ENCODE assay signal across 15 mouse cellular contexts in genomic region chrX:159954430-159954779, GRCm38 (mm10). TPM values are rescaled to one million over a fixed set of nuclear protein-coding genes. Genes with fewer than 3 reads are reported as not detected.
A peak's percentile ranks its signal among the peaks of the same experiment; 100 is the strongest.
DNase-seq lines count a peak whose midpoint lies in the region; ATAC-seq and TF ChIP-seq lines count a peak whose summit lies in the region.
"Had no signal": no experiment of that assay in that cellular context is flagged by ENCODE, and none has a peak within 500 bp of the region (broad histone marks: within the 10 kb centered on the region; RNA-seq: fewer than 3 reads in every experiment).

No protein-coding gene starts in this region.

- TF ChIP-seq CTCF in hindbrain, postnatal 0 days (IDR thresholded peaks at IDR 0.05; ENCODE audit: low read depth): no peak
- no peak for TF ChIP-seq CTCF in embryonic fibroblast, embryonic 13.5 days (IDR thresholded peaks at IDR 0.05; ENCODE audit: borderline replicate concordance, insufficient read depth, low read length)

- H3K4me1 ChIP-seq in forebrain, embryonic 14.5 days (ENCODE audit: control insufficient read depth, insufficient read depth, low read length): no peaks in the 10 kb centered on the region
- no peaks in the 10 kb centered on the region for H3K4me1 ChIP-seq in forebrain, embryonic 12.5 days
- no peaks in the 10 kb centered on the region for H3K4me1 ChIP-seq in hindbrain, postnatal 0 days (ENCODE audit: insufficient read depth, low read length)
- H3K4me1 ChIP-seq in hindbrain, embryonic 12.5 days: no peaks in the 10 kb centered on the region
- peaks cover 7% of the 10 kb centered on the region; the same call in 1 of the 2 replicates for H3K4me1 ChIP-seq in embryonic fibroblast, embryonic 13.5 days (ENCODE audit: control insufficient read depth, insufficient read depth, low read length)
- H3K4me1 ChIP-seq: liver, embryonic 13.5 days; megakaryocyte, embryonic 14.5 days had no signal

- H3K9me3 ChIP-seq in forebrain, embryonic 14.5 days (replicated peaks; ENCODE audit: control insufficient read depth, low read length): no peaks in the 10 kb centered on the region
- no peaks in the 10 kb centered on the region for H3K9me3 ChIP-seq in forebrain, embryonic 12.5 days
- H3K9me3 ChIP-seq in hindbrain, postnatal 0 days (ENCODE audit: low read length): no peaks in the 10 kb centered on the region
- no peaks in the 10 kb centered on the region for H3K9me3 ChIP-seq in hindbrain, embryonic 12.5 days (replicated peaks)
- H3K9me3 ChIP-seq: liver, embryonic 13.5 days; megakaryocyte, embryonic 14.5 days had no signal

- H3K9ac ChIP-seq in forebrain, embryonic 14.5 days (ENCODE audit: low read length): no peak overlapping the region
- no peak overlapping the region for H3K9ac ChIP-seq in forebrain, embryonic 12.5 days
- no peak overlapping the region for H3K9ac ChIP-seq in hindbrain, postnatal 0 days (replicated peaks; ENCODE audit: low read length)
- H3K9ac ChIP-seq in hindbrain, embryonic 12.5 days: no peak overlapping the region
- H3K9ac ChIP-seq: liver, embryonic 13.5 days had no signal

- 72% methylated on average over 4 of the region's 4 CpGs for WGBS in forebrain, embryonic 14.5 days
- WGBS in forebrain, embryonic 12.5 days: 71% methylated on average over 4 of the region's 4 CpGs
- 60% methylated on average over 4 of the region's 4 CpGs for WGBS in hindbrain, postnatal 0 days
- WGBS in hindbrain, embryonic 12.5 days: 68% methylated on average over 4 of the region's 4 CpGs

- no peaks in the 10 kb centered on the region for H3K36me3 ChIP-seq in forebrain, embryonic 14.5 days (ENCODE audit: control insufficient read depth, insufficient read depth, low read length)
- H3K36me3 ChIP-seq in forebrain, embryonic 12.5 days (replicated peaks): no peaks in the 10 kb centered on the region
- no peaks in the 10 kb centered on the region for H3K36me3 ChIP-seq in hindbrain, postnatal 0 days (ENCODE audit: insufficient read depth, low read length)
- no peaks in the 10 kb centered on the region for H3K36me3 ChIP-seq in hindbrain, embryonic 12.5 days
- H3K36me3 ChIP-seq: liver, embryonic 13.5 days had no signal

- DNase-seq in forebrain, embryonic 14.5 days (ENCODE audit: low spot score): peak; percentile 16
- DNase-seq in hindbrain, postnatal 0 days (ENCODE audit: low spot score): peak; percentile 74
- peak; percentile 59 to 66 for DNase-seq in cerebellum, adult 18-20 months
- no peak for DNase-seq in adrenal gland, adult 2 months
- no peak for DNase-seq in ovary, postnatal 14 days (ENCODE audit: low spot score)
- DNase-seq: heart, adult 18-20 months; heart, postnatal 10 days; layer of hippocampus, postnatal 36 days; liver, embryonic 13.5 days; spleen, adult 18-20 months had no signal

- no peak overlapping the region for H3K27ac ChIP-seq in forebrain, embryonic 14.5 days (ENCODE audit: low read depth, low read length)
- H3K27ac ChIP-seq in forebrain, embryonic 12.5 days: no peak overlapping the region
- H3K27ac ChIP-seq in hindbrain, postnatal 0 days: no peak overlapping the region
- H3K27ac ChIP-seq in hindbrain, embryonic 12.5 days: no peak overlapping the region
- peak overlapping the region; percentile 51 for H3K27ac ChIP-seq in embryonic fibroblast, embryonic 13.5 days (ENCODE audit: insufficient read depth, low read length)
- H3K27ac ChIP-seq: liver, embryonic 13.5 days had no signal

- no peak for ATAC-seq in forebrain, embryonic 14.5 days
- ATAC-seq in forebrain, embryonic 12.5 days (ENCODE audit: low FRiP score): no peak
- peak; percentile 89 for ATAC-seq in hindbrain, postnatal 0 days
- no peak for ATAC-seq in hindbrain, embryonic 12.5 days (ENCODE audit: low FRiP score)
- ATAC-seq: Patski had no signal

- TF ChIP-seq POLR2A in embryonic fibroblast, embryonic 13.5 days (IDR thresholded peaks at IDR 0.05; ENCODE audit: low read depth, low read length): no peak

- H3K27me3 ChIP-seq in forebrain, embryonic 14.5 days (replicated peaks; ENCODE audit: control insufficient read depth, insufficient read depth, low read length): 0 out of 2 replicates have a peak, but pooled peaks cover 3% of the 10 kb centered on the region
- H3K27me3 ChIP-seq in forebrain, embryonic 12.5 days: peaks cover 59% of the 10 kb centered on the region
- H3K27me3 ChIP-seq in hindbrain, postnatal 0 days (ENCODE audit: insufficient read depth, low read length): no peaks in the 10 kb centered on the region
- peaks cover 39% of the 10 kb centered on the region for H3K27me3 ChIP-seq in hindbrain, embryonic 12.5 days
- H3K27me3 ChIP-seq: liver, embryonic 13.5 days had no signal

- H3K4me3 ChIP-seq in forebrain, embryonic 14.5 days (ENCODE audit: low read depth, low read length): no peak overlapping the region
- H3K4me3 ChIP-seq in forebrain, embryonic 12.5 days (replicated peaks): no peak overlapping the region
- no peak overlapping the region for H3K4me3 ChIP-seq in hindbrain, postnatal 0 days (ENCODE audit: low read length)
- H3K4me3 ChIP-seq in hindbrain, embryonic 12.5 days: no peak overlapping the region
- no peak overlapping the region for H3K4me3 ChIP-seq in embryonic fibroblast, embryonic 13.5 days (ENCODE audit: insufficient read depth, low read length)
- H3K4me3 ChIP-seq: liver, embryonic 13.5 days; megakaryocyte, embryonic 14.5 days had no signal

- H3K4me2 ChIP-seq in forebrain, embryonic 14.5 days (ENCODE audit: low read length): no peak overlapping the region
- H3K4me2 ChIP-seq in forebrain, embryonic 12.5 days: no peak overlapping the region
- no peak overlapping the region for H3K4me2 ChIP-seq in hindbrain, postnatal 0 days (ENCODE audit: low read depth, low read length)
- no peak overlapping the region for H3K4me2 ChIP-seq in hindbrain, embryonic 12.5 days (replicated peaks)
- H3K4me2 ChIP-seq: liver, embryonic 13.5 days had no signal

RNA-seq across cellular contexts. Expression of gene Map3k15, which starts 33.8 kb away (rescaled TPM):
- polyA plus RNA-seq in forebrain, embryonic 14.5 days (2014; fragmentation: Nextera tagmentation; extraction: Ambion mirVana): 0.13 and 0.25 TPM in 2 replicates
- polyA plus RNA-seq in forebrain, embryonic 12.5 days (2016; fragmentation: Nextera tagmentation; extraction: Ambion mirVana): 0.17 and 0.38 TPM in 2 replicates
- total RNA-seq in hindbrain, postnatal 0 days (2014; rRNA removed): 0.75 and 1.6 TPM in 2 replicates
- polyA plus RNA-seq in hindbrain, postnatal 0 days (2015; fragmentation: Nextera tagmentation; extraction: Ambion mirVana): 0.25 and 0.26 TPM in 2 replicates
- 0.25 and 0.48 TPM in 2 replicates for polyA plus RNA-seq in hindbrain, embryonic 12.5 days (2016; fragmentation: Nextera tagmentation; extraction: Ambion mirVana)
- 1.3 and 1.7 TPM in 2 replicates for polyA plus RNA-seq in embryonic fibroblast, embryonic 13.5 days (2011; ENCODE audit: insufficient read length, low read depth, missing spikeins)
- total RNA-seq in adrenal gland, adult 2 months (2021): under 1 TPM; 0.69 to 0.81 TPM
- 0.21 and 0.31 TPM in 2 replicates for polyA plus RNA-seq in adrenal gland, adult 2 months (2012; rRNA removed)

Comparison
In these comparisons a context has a peak if more than half of its experiments do, and no peak if none do; other contexts are left out.
1. DNase-seq: peak in forebrain, embryonic 14.5 days (single experiment), hindbrain, postnatal 0 days (single experiment) and cerebellum, adult 18-20 months (2 of 2); none in adrenal gland, adult 2 months (single experiment) and ovary, postnatal 14 days (single experiment).